Mouse (Mus musculus) kidney, adult 2 months (tissue): ENCODE results near the gene Fmnl1.

ENCODE experiments used
- CTCF ChIP-seq: fragments of 200-500 bp; conservative IDR thresholded peaks from 2 replicates; pipeline ENCODE4 v1.5.1; 2011; ENCODE audit warnings: low read depth, mild to moderate bottlenecking, control low read depth, low read length, moderate library complexity, mixed read lengths; ENCODE audit not compliant: insufficient read depth, insufficient read length
- POLR2A ChIP-seq: fragments of 200-500 bp; IDR thresholded peaks from one replicate; pipeline ENCODE4 v1.6.1; 2011; ENCODE audit warnings: low read depth, low read length, control low read depth

DNA sequence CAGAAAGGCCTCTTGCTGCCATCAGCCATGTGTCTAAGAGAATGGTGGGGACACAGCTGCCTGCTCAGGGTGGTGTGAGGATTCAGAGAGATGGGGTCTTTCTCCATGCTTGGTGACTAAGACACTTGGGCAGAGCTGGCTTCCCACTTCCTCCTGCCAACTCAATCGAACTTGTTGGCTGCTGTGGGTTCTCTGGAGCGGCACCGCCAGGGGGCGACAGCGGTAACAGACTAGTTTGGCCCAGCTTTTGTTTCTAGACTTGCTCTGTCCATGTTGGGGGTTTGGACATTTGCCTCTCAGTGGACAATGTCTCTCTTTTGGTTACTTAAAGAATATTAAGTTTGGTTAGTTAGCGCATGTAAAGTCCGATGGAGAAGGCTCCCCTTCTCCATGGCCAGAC is 62.1 kb downstream of the Fmnl1 start:
- TF ChIP-seq CTCF (peak; percentile 87), POLR2A (no peak)
